9 mouse cellular contexts compared by ENCODE assay signal in the genomic region with DNA sequence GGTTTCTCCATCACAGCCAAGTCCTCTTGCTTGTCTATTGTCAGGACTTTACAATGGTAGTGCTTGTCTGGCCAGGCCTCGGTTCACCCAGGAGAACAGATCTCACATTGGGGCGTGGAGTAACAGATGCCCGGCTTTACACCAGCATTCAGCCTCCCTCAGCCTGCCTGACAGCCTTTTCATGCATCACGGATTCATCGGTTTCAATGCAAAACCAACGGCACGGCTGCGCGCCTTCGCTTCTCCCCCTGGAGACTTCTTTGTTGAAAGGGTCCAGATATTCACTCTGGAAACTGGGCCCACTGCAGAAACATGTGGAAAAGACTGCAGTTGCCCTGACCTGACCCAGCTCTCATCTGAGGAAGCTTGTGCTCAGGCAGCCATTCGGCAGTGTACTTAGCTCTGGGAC.
A peak's percentile ranks its signal among the peaks of the same experiment; 100 is the strongest.
DNase-seq lines count a peak whose midpoint lies in the region; ATAC-seq lines count a peak whose summit lies in the region.
"Had no signal": no experiment of that assay in that cellular context is flagged by ENCODE, and none has a peak within 500 bp of the region (broad histone marks: within the 10 kb centered on the region; RNA-seq: fewer than 3 reads in every experiment).

No protein-coding gene starts in this region.

- intact Hi-C loops in left cerebral cortex, postnatal 25 days (cut with DNase I), result no loop called here

- peak; percentile 29 for DNase-seq in layer of hippocampus, adult 11-12 months (ENCODE audit: low spot score)
- DNase-seq in layer of hippocampus, adult 9-10 months (ENCODE audit: low spot score), result no peak
- peak; percentile 8 to 33 for DNase-seq in left cerebral cortex, postnatal 25 days (ENCODE audit: low spot score in 2 of 2)
- DNase-seq in right cerebral cortex, postnatal 10 days (ENCODE audit: low spot score in 2 of 2), result peak; percentile 53 to 54
- no peak for DNase-seq in lung, postnatal 10 days
- DNase-seq in kidney, adult 9 months, result no peak

- WGBS in forebrain, embryonic 15.5 days, result 5% methylated on average over 11 of the region's 11 CpGs

- H3K4me1 ChIP-seq in forebrain, embryonic 15.5 days, result peaks cover 13% of the 10 kb centered on the region

- H3K9me3 ChIP-seq in forebrain, embryonic 15.5 days, result no peaks in the 10 kb centered on the region

- no peak overlapping the region for H3K4me3 ChIP-seq in forebrain, embryonic 15.5 days

- peak overlapping the region; percentile 34; the same call in 1 of the 2 replicates for H3K9ac ChIP-seq in forebrain, embryonic 15.5 days (replicated peaks)

- ATAC-seq in forebrain, embryonic 15.5 days (replicated peaks), result peak; percentile 95
- no peak for ATAC-seq in inflammation-experienced regulatory T-cells, adult 6 months
- ATAC-seq: lung, postnatal 0 days had no signal

- no peaks in the 10 kb centered on the region for H3K36me3 ChIP-seq in forebrain, embryonic 15.5 days

- H3K4me2 ChIP-seq in forebrain, embryonic 15.5 days (replicated peaks), result peak overlapping the region; percentile 33

- peak overlapping the region; percentile 92 for H3K27ac ChIP-seq in forebrain, embryonic 15.5 days (replicated peaks)

- no peaks in the 10 kb centered on the region for H3K27me3 ChIP-seq in forebrain, embryonic 15.5 days

Comparison
In these comparisons a context has a peak if more than half of its experiments do, and no peak if none do; other contexts are left out.
1. DNase-seq: peak in layer of hippocampus, adult 11-12 months (single experiment), left cerebral cortex, postnatal 25 days (2 of 2) and right cerebral cortex, postnatal 10 days (2 of 2); none in layer of hippocampus, adult 9-10 months (single experiment), lung, postnatal 10 days (single experiment) and kidney, adult 9 months (single experiment).